ENCODE assay signal across 14 mouse cellular contexts in genomic region chr12:99059491-99059890, GRCm38 (mm10).
"Had no signal": no experiment of that assay in that cellular context is flagged by ENCODE, and none has a peak within 500 bp of the region (broad histone marks: within the 10 kb centered on the region; RNA-seq: fewer than 3 reads in every experiment).

No protein-coding gene starts in this region.

- DNase-seq: gastrocnemius, adult 2 months; gastrocnemius, postnatal 10 days; gastrocnemius, postnatal 25 days; heart, adult 18-20 months; heart, postnatal 10 days; kidney, adult 11 months; kidney, adult 2 months; kidney, adult 9 months; kidney, postnatal 14 days; kidney, postnatal 36 days; layer of hippocampus, adult 9-11 months; layer of hippocampus, postnatal 36 days; liver; liver, embryonic 13.5 days had no signal
